Mouse (Mus musculus): ENCODE results near the gene Abca8b. TPM values are rescaled to one million over a fixed set of nuclear protein-coding genes. Genes with fewer than 3 reads are reported as not detected.
A peak's percentile ranks its signal among the peaks of the same experiment; 100 is the strongest.
"Not testable (repeated sequence)": the region's sequence is repeated elsewhere in the genome, so short reads cannot be mapped to it uniquely, and the experiment has no call there.

The Abca8b gene
- polyA plus RNA-seq, 1 experiment from 2014 or later = 0.26 TPM

- no peak for TF ChIP-seq CTCF (IDR thresholded peaks at IDR 0.05; ENCODE audit: low read depth)
- ATAC-seq = no peak
- no peaks in the 10 kb centered on the region for H3K4me1 ChIP-seq (replicated peaks; ENCODE audit: control insufficient read depth, insufficient read depth, low read length)
- H3K9ac ChIP-seq (ENCODE audit: low read depth, low read length) = no peak overlapping the region
- H3K27ac ChIP-seq (ENCODE audit: low read depth, low read length) = no peak overlapping the region
- no peak overlapping the region for H3K4me2 ChIP-seq (replicated peaks; ENCODE audit: low read depth)
- no peaks in the 10 kb centered on the region for H3K36me3 ChIP-seq (ENCODE audit: control insufficient read depth, insufficient read depth)
- WGBS = 80% methylated on average over 3 of the region's 3 CpGs
- no peak overlapping the region for H3K4me3 ChIP-seq (ENCODE audit: low read depth, low read length)
- H3K9me3 ChIP-seq (ENCODE audit: control insufficient read depth) = no peaks in the 10 kb centered on the region
- H3K27me3 ChIP-seq (replicated peaks; ENCODE audit: control insufficient read depth, insufficient read depth, low read length) = no peaks in the 10 kb centered on the region
These were observed 4.4 kb downstream of the Abca8b start for GRCm38 (mm10) chr11:109991270-109991669.

DNA sequence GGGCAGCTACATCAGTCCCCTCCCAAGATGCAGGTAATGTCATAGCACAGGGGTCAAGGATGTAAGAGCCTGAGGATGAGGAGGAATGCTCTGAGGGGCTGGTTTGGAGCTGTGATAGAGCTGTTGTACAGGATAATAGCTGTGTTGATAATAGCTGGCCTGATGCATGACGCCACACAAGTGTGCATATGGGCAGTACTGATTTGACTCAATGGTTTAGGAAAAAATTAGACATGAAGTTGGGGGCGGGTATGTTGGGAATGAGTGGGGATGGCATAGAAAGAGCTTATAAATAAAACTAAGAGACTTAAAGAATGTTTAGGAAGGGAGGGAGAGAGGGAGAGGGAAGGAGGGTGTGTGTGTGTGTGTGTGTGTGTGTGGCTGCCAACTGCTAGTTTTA is 5.4 kb downstream of the Abca8b start:
- Histone ChIP-seq H3K4me3 (ENCODE audit: low read depth, low read length) (no peak overlapping the region), H3K4me1 (replicated peaks; ENCODE audit: control insufficient read depth, insufficient read depth, low read length) (no peaks in the 10 kb centered on the region), H3K27ac (ENCODE audit: low read depth, low read length) (no peak overlapping the region), H3K36me3 (ENCODE audit: control insufficient read depth, insufficient read depth) (no peaks in the 10 kb centered on the region), H3K9me3 (ENCODE audit: control insufficient read depth) (no peaks in the 10 kb centered on the region), H3K4me2 (replicated peaks; ENCODE audit: low read depth) (no peak overlapping the region), H3K9ac (ENCODE audit: low read depth, low read length) (no peak overlapping the region), H3K27me3 (replicated peaks; ENCODE audit: control insufficient read depth, insufficient read depth, low read length) (no peaks in the 10 kb centered on the region)
- 79% methylated on average over 2 of the region's 2 CpGs for WGBS
- ATAC-seq = no peak
- TF ChIP-seq CTCF (IDR thresholded peaks at IDR 0.05; ENCODE audit: low read depth) = no peak

- ATAC-seq = no peak
- Histone ChIP-seq H3K4me3 (ENCODE audit: low read depth, low read length) (no peak overlapping the region), H3K27ac (ENCODE audit: low read depth, low read length) (no peak overlapping the region), H3K4me1 (replicated peaks; ENCODE audit: control insufficient read depth, insufficient read depth, low read length) (no peaks in the 10 kb centered on the region), H3K4me2 (replicated peaks; ENCODE audit: low read depth) (peak overlapping the region; percentile 24; the same call in 1 of the 2 replicates), H3K36me3 (ENCODE audit: control insufficient read depth, insufficient read depth) (no peaks in the 10 kb centered on the region), H3K27me3 (replicated peaks; ENCODE audit: control insufficient read depth, insufficient read depth, low read length) (no peaks in the 10 kb centered on the region), H3K9me3 (ENCODE audit: control insufficient read depth) (no peaks in the 10 kb centered on the region), H3K9ac (ENCODE audit: low read depth, low read length) (no peak overlapping the region)
- no peak for TF ChIP-seq CTCF (IDR thresholded peaks at IDR 0.05; ENCODE audit: low read depth)
- WGBS = 27% methylated on average over 1 of the region's 1 CpGs
These were observed 7.5 kb downstream of the Abca8b start for GRCm38 (mm10) chr11:109988164-109988563.

- H3K9me3 ChIP-seq (ENCODE audit: control insufficient read depth); H3K36me3 ChIP-seq (ENCODE audit: control insufficient read depth, insufficient read depth); H3K9ac ChIP-seq (ENCODE audit: low read depth, low read length); ATAC-seq; H3K27ac ChIP-seq (ENCODE audit: low read depth, low read length); H3K4me3 ChIP-seq (ENCODE audit: low read depth, low read length); H3K4me1 ChIP-seq (replicated peaks; ENCODE audit: control insufficient read depth, insufficient read depth, low read length); H3K27me3 ChIP-seq (replicated peaks; ENCODE audit: control insufficient read depth, insufficient read depth, low read length): not testable (repeated sequence)
- WGBS = 21% methylated on average over 11 of the region's 11 CpGs
- H3K4me2 ChIP-seq (replicated peaks; ENCODE audit: low read depth) = peak overlapping the region; percentile 24; the same call in 1 of the 2 replicates
These were observed 8.1 kb downstream of the Abca8b start for GRCm38 (mm10) chr11:109987460-109988072.

DNA sequence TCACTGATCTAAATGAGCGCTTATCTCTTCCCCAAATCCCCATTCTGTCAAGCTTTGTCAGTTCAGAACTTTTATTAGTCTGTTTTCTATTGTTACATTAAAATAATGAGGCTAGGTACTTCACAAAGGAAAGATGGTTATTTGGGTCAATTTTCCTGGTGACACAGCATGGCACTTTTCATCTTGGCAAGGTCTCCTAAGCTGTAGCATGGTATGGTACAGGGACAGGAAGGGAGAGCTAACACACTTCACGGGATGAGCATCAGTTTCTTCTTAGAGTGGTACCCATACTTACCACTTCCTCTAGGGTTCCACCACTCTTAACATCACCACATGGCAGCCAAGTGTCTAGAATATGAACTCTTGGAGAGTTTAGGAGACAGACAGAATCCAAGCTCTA is 13.8 kb downstream of the Abca8b start:
- no peaks in the 10 kb centered on the region for H3K27me3 ChIP-seq (replicated peaks; ENCODE audit: control insufficient read depth, insufficient read depth, low read length)
- no peak overlapping the region for H3K4me3 ChIP-seq (ENCODE audit: low read depth, low read length)
- WGBS = 93% methylated on average over 2 of the region's 2 CpGs
- H3K27ac ChIP-seq (ENCODE audit: low read depth, low read length) = no peak overlapping the region
- ATAC-seq = no peak
- H3K9ac ChIP-seq (ENCODE audit: low read depth, low read length) = no peak overlapping the region
- H3K4me2 ChIP-seq (replicated peaks; ENCODE audit: low read depth) = no peak overlapping the region
- H3K4me1 ChIP-seq (replicated peaks; ENCODE audit: control insufficient read depth, insufficient read depth, low read length) = no peaks in the 10 kb centered on the region
- no peaks in the 10 kb centered on the region for H3K9me3 ChIP-seq (ENCODE audit: control insufficient read depth)
- no peaks in the 10 kb centered on the region for H3K36me3 ChIP-seq (ENCODE audit: control insufficient read depth, insufficient read depth)
- no peak for TF ChIP-seq CTCF (IDR thresholded peaks at IDR 0.05; ENCODE audit: low read depth)

DNA sequence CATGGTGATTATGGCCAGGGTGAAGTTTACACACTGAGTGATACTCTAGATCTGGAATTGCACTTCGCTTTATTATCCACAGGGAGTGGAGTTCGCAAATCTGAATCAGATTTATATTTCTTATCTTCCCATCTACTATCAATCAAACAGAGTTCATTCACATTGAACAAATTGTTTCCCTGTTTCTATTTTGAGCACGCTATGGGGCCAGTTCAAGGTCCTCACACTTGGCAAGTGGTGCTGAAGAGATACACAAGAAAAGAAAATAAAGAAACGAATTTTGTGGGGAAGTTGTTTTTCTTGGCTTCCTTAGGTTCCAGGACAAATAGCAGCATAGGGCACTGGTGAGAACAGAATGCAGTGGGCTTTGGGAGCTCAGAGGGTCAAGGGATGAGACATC is 25.1 kb downstream of the Abca8b start:
- no peak overlapping the region for H3K4me3 ChIP-seq (ENCODE audit: low read depth, low read length)
- H3K27me3 ChIP-seq (replicated peaks; ENCODE audit: control insufficient read depth, insufficient read depth, low read length) = no peaks in the 10 kb centered on the region
- H3K9me3 ChIP-seq (ENCODE audit: control insufficient read depth) = no peaks in the 10 kb centered on the region
- WGBS = 49% methylated on average over 4 of the region's 4 CpGs
- no peak overlapping the region for H3K9ac ChIP-seq (ENCODE audit: low read depth, low read length)
- TF ChIP-seq CTCF (IDR thresholded peaks at IDR 0.05; ENCODE audit: low read depth) = no peak
- no peak overlapping the region for H3K27ac ChIP-seq (ENCODE audit: low read depth, low read length)
- no peak for ATAC-seq
- H3K36me3 ChIP-seq (ENCODE audit: control insufficient read depth, insufficient read depth) = no peaks in the 10 kb centered on the region
- no peak overlapping the region for H3K4me2 ChIP-seq (replicated peaks; ENCODE audit: low read depth)
- H3K4me1 ChIP-seq (replicated peaks; ENCODE audit: control insufficient read depth, insufficient read depth, low read length) = no peaks in the 10 kb centered on the region
